Mouse (Mus musculus) adrenal gland, adult 8-10 months (tissue): ENCODE data around the gene P4ha3. TPM values are rescaled to one million over a fixed set of nuclear protein-coding genes. Genes with fewer than 3 reads are reported as not detected.
A peak's percentile ranks its signal among the peaks of the same experiment; 100 is the strongest.
"Not testable (repeated sequence)": the region's sequence is repeated elsewhere in the genome, so short reads cannot be mapped to it uniquely, and the experiment has no call there.

ENCODE experiments used
- DNase-seq: peaks from one replicate; pipeline ENCODE4 v3.0.0; 2022
- total RNA-seq, 4 experiments: library from RNA; stranded (reverse); gene quantifications; 2 replicates each; pipeline ENCODE4 v1.2.4; 2022

P4ha3 gene
- 1 to 10 TPM in 1 of 4 experiments, under 1 TPM in 3; 0.49 to 1.1 (median 0.81) TPM for total RNA-seq

DNA sequence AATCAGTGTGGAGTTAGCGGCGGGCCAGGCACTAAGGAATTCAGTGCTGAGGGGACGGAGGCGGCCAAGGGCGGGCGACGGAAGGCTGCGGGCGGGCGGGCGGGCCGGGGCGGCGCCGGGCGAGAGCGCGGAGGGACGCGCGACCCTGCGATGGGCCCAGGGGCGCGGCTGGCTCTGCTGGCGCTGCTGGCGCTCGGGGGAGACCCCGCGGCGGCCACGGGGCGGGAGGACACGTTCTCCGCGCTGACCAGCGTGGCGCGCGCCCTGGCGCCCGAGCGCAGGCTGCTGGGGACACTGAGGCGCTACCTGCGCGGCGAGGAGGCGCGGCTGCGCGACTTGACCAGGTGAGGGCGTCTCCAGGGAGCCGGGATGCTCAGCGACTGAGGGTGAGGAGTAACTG is at the start of gene P4ha3:
P4ha3 (plus strand) TSS at position 138 of the 400 bp plus-strand sequence.
- no peak for DNase-seq

DNA sequence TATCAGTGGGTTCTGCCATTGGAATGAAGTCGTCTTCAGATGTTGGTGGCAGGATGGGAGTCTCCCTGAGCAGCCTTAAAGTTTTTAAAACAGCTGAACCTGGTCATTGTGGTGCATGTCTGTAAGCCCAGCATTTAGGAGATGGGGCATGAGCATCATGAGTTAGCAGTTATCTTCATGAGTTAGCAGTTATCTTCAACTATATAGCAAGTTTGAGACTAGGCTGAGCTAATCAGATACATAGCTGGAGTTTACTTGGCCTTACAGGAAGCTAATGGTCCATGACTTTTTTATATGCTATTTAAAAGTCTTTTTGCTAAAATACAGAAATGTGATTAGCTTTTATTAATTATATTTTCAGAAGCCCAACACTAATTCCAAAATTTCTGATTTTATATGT is 47.0 kb upstream of the P4ha3 start:
- no peak for DNase-seq

DNA sequence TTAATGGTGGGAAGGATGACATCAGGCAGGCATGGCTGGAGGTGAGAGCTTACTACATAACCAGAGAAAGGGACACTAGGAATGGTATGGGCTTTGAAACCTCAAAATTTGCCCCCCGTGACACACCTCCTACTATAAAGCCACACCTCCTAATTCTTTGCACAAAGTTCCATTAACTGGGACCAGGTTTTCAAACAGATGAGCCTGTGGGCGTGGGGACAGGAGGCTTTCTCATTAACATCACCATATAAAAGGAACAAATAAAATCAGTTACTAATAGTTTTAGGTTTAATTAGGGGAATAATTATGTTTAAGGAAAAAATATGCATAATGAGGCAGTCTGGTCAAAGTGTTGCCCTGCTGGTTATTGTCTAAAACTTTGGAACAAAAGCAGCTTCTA is 44.7 kb upstream of the P4ha3 start:
- DNase-seq = no peak

GRCm38 (mm10) chr7:100243007-100243406 is 42.3 kb upstream of the P4ha3 start:
- DNase-seq = no peak

DNA sequence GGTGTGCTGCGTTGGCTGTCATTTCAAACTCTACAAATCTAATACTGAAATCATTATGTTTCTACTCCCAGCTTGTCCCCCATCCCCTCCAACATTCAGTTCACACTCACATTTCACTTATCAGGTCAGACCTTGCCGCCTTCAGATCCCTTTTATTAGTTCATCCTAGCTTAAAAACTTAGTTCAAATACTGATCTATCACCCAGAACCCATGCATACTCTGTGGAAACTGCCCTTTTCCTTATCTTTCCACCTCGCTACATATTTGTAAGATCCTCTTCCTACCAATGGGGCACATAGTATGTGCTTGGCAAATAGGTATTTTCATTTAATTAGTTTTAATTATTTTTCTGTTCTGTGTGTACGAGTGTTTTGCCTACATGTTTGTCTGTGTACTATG is 41.1 kb upstream of the P4ha3 start:
- DNase-seq = no peak

- DNase-seq = no peak
Observed at GRCm38 (mm10) chr7:100245176-100245575, 40.1 kb upstream of the P4ha3 start.

GRCm38 (mm10) chr7:100250667-100251066 is 34.7 kb upstream of the P4ha3 start:
- DNase-seq = no peak

DNA sequence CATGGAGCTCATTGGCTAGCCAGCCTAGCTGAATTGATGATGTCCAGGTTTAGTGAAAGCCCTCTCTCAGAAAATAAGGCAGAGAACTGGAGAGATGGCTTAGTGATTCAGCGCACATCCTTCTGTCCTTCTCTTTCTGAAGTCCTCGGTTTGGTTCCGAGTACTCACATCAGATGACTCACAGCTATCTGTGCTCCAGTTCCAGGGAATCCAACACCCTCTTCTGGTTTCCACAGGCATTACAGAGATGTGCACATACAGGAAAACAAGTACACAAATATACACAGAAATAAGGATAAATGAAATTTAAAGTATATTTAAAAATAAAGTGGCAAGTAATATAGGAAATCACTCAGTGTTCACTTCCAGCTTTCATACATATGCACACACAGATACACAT is 23.0 kb upstream of the P4ha3 start:
- DNase-seq = no peak

GRCm38 (mm10) chr7:100264934-100265333 is 20.4 kb upstream of the P4ha3 start:
- not testable (repeated sequence) for DNase-seq

DNA sequence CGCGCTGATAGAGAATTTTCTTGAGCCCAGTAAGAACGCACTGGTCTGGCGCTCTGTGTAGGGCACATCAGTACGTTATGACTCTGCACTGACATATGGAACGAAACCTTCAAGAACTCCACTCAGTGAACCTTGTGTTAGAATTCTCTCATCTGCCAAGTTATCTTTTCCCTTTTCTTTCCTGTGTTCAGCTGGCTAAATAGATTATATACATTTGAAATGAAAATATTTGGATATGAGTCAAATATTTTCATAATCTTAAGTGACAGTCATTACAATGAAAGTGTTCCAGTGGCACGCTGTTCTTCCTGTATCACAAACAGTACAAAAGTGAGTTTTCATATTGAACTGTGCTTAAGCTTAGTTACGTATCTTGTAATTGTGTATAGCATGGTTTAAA is 13.0 kb upstream of the P4ha3 start:
- no peak for DNase-seq

GRCm38 (mm10) chr7:100274507-100274906 is 10.8 kb upstream of the P4ha3 start:
- no peak for DNase-seq

GRCm38 (mm10) chr7:100276397-100276796 is 8.9 kb upstream of the P4ha3 start:
- DNase-seq = no peak

GRCm38 (mm10) chr7:100279803-100280202 is 5.5 kb upstream of the P4ha3 start:
- no peak for DNase-seq

DNA sequence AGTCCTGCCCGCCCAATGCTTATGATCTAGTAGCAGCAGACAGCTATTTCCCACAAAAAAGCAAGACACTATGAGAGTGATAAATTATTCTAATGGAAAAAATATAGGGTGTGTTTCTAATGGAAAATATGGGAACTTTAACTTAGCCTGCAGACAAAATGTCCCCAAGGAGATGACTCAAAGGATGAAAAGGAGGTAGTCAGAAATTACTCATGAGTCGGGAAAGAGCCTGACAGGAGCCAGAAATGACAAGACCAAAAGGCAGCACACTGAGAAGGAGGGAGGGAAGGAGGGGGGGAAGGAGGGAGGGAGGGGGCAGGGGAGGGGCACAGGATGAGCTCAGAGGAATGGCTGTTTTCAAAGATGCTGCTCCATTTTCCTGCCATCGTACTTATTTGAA is 3.7 kb upstream of the P4ha3 start:
- DNase-seq = no peak

GRCm38 (mm10) chr7:100283298-100283697 is 2.0 kb upstream of the P4ha3 start:
- no peak for DNase-seq

GRCm38 (mm10) chr7:100287748-100288578 is 2.6 kb downstream of the P4ha3 start:
- peak; percentile 32 for DNase-seq

DNA sequence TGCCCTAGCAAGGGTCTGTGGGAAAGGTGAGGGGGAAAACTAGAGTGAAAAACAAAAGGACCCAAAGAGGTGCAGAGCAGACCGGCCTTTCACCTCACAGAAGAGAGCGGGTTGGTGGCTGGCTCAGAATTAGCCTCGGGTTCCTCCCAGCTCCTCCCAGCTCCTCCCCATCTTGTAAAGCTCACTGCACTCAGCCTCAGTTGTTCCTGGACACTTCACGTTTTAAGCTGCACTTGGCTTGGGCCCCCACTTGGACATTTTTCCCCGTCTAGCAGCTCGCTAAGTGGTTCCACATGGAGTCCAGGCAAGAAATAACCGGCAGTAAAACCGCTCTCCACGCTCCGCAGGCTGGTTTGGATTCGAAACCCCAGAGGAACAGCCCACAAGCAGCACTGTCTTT is 3.3 kb downstream of the P4ha3 start:
- DNase-seq = no peak

DNA sequence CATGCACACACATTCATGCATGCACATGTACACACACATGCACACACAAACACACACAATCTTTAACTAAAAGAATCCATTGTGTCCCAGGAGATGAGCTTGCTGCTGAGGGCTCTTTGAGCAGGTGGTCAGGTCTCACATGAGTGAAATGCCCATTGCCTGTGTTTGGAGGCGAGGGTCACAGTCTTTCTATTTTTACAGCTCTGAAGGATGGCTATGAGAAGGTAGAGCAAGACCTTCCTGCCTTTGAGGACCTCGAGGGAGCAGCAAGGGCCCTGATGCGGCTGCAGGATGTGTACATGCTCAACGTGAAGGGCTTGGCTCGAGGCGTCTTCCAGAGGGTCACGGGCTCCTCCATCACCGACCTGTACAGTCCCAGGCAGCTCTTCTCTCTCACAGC is 8.2 kb downstream of the P4ha3 start:
- no peak for DNase-seq

- DNase-seq = no peak
Observed at GRCm38 (mm10) chr7:100295745-100296144, 10.4 kb downstream of the P4ha3 start.

- DNase-seq = no peak
Observed at GRCm38 (mm10) chr7:100296699-100297098, 11.4 kb downstream of the P4ha3 start.

DNA sequence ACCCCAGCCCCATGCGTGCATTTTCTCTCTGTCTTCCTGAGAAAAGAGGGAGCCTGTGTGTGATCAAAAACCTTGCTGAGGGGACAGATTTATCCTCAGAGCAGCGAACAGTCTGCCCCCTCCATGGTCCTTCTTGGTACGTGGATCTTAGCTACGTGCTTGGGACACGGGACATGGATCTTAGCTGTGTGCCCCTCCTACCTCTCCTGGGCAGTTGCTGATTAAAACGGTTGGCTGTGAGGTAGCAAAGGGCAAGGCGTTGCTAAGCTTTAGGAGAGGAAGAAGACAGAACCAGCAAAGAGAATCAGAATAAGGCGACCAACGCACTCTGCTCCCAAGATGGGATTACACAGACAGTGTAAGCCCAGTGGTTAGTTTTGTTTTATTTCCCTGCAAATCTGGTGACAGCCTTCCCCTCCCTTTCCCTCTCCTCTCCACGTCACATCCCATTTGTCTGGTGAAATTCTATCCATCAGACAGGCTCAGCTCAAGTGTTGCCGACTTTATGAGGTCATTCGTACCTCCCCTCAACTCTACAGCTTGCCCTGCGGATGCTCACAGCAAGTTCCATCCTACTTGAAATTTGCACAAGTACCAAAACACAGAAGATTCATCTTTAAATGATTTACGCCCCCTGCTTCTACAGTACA is 13.7 kb downstream of the P4ha3 start:
- no peak for DNase-seq

GRCm38 (mm10) chr7:100301390-100301789 is 16.1 kb downstream of the P4ha3 start:
- DNase-seq = no peak

GRCm38 (mm10) chr7:100302316-100302715 is 17.0 kb downstream of the P4ha3 start:
- peak; percentile 13 for DNase-seq

GRCm38 (mm10) chr7:100305894-100306293 is 20.6 kb downstream of the P4ha3 start:
- no peak for DNase-seq
